Mouse (Mus musculus): Measurements from ENCODE around the gene Myl9. TPM values are rescaled to one million over a fixed set of nuclear protein-coding genes. Genes with fewer than 3 reads are reported as not detected.
A peak's percentile ranks its signal among the peaks of the same experiment; 100 is the strongest.

The Myl9 gene
- polyA plus RNA-seq, 1 experiment from 2014 or later = 133 TPM

- H3K9ac ChIP-seq (ENCODE audit: low read depth, low read length) = no peak overlapping the region
- ATAC-seq (ENCODE audit: low FRiP score) (no peak), DNase-seq (ENCODE audit: low spot score) (no peak)
- H3K4me2 ChIP-seq (replicated peaks; ENCODE audit: low read depth, low read length) = no peak overlapping the region
- no peaks in the 10 kb centered on the region for H3K4me1 ChIP-seq (replicated peaks; ENCODE audit: control insufficient read depth, insufficient read depth, low read length)
- no peaks in the 10 kb centered on the region for H3K9me3 ChIP-seq (ENCODE audit: control insufficient read depth, low read length)
- no peak overlapping the region for H3K27ac ChIP-seq (ENCODE audit: low read depth, low read length)
- H3K4me3 ChIP-seq (ENCODE audit: low read depth, low read length) = no peak overlapping the region
- no peaks in the 10 kb centered on the region for H3K36me3 ChIP-seq (ENCODE audit: control insufficient read depth, insufficient read depth, low read length)
- H3K27me3 ChIP-seq (ENCODE audit: control insufficient read depth, insufficient read depth, low read length) = no peaks in the 10 kb centered on the region
- WGBS = 61% methylated on average over 4 of the region's 4 CpGs
Measured at GRCm38 (mm10) chr2:156803698-156804372, 28.6 kb downstream of the Myl9 start.

- Histone ChIP-seq H3K36me3 (ENCODE audit: control insufficient read depth, insufficient read depth, low read length) (no peaks in the 10 kb centered on the region), H3K4me3 (ENCODE audit: low read depth, low read length) (no peak overlapping the region), H3K9ac (ENCODE audit: low read depth, low read length) (no peak overlapping the region), H3K4me1 (replicated peaks; ENCODE audit: control insufficient read depth, insufficient read depth, low read length) (no peaks in the 10 kb centered on the region), H3K27ac (ENCODE audit: low read depth, low read length) (no peak overlapping the region), H3K27me3 (ENCODE audit: control insufficient read depth, insufficient read depth, low read length) (no peaks in the 10 kb centered on the region), H3K9me3 (ENCODE audit: control insufficient read depth, low read length) (no peaks in the 10 kb centered on the region), H3K4me2 (replicated peaks; ENCODE audit: low read depth, low read length) (no peak overlapping the region)
- 92% methylated on average over 4 of the region's 4 CpGs for WGBS
- no peak for DNase-seq (ENCODE audit: low spot score)
- ATAC-seq (ENCODE audit: low FRiP score) = no peak
Measured at GRCm38 (mm10) chr2:156804589-156804988, 29.4 kb downstream of the Myl9 start.

DNA sequence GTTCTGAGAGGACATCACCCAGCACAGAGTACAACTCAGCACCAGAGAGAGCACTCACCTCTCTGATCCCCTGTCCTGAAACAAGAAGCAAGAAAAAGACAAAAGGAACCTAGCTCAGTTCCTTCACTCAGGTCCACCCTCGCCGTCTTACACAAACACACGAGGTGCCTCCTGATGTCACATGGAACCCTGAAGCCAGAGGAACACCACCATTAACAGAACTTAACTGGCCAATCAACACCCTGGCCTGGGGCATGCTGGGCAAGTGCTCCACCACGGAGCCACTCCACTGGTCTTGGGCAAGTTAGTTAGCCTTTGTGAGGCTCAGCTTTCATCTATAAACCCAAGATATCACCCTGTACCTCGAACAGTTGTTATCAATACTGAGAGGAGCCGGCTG lies 31.7 kb downstream of the Myl9 start:
- Histone ChIP-seq H3K9ac (ENCODE audit: low read depth, low read length) (no peak overlapping the region), H3K27ac (ENCODE audit: low read depth, low read length) (no peak overlapping the region), H3K4me3 (ENCODE audit: low read depth, low read length) (no peak overlapping the region), H3K4me1 (replicated peaks; ENCODE audit: control insufficient read depth, insufficient read depth, low read length) (no peaks in the 10 kb centered on the region), H3K36me3 (ENCODE audit: control insufficient read depth, insufficient read depth, low read length) (no peaks in the 10 kb centered on the region), H3K4me2 (replicated peaks; ENCODE audit: low read depth, low read length) (no peak overlapping the region), H3K9me3 (ENCODE audit: control insufficient read depth, low read length) (no peaks in the 10 kb centered on the region), H3K27me3 (ENCODE audit: control insufficient read depth, insufficient read depth, low read length) (no peaks in the 10 kb centered on the region)
- WGBS = 75% methylated on average over 6 of the region's 6 CpGs
- no peak for DNase-seq (ENCODE audit: low spot score)
- no peak for ATAC-seq (ENCODE audit: low FRiP score)

- DNase-seq (ENCODE audit: low spot score) = peak; percentile 87
- 63% methylated on average over 2 of the region's 2 CpGs for WGBS
- H3K27me3 ChIP-seq (ENCODE audit: control insufficient read depth, insufficient read depth, low read length) = no peaks in the 10 kb centered on the region
- no peak for ATAC-seq (ENCODE audit: low FRiP score)
- no peak overlapping the region for H3K27ac ChIP-seq (ENCODE audit: low read depth, low read length)
- H3K36me3 ChIP-seq (ENCODE audit: control insufficient read depth, insufficient read depth, low read length) = no peaks in the 10 kb centered on the region
- no peak overlapping the region for H3K4me2 ChIP-seq (replicated peaks; ENCODE audit: low read depth, low read length)
- no peak overlapping the region for H3K9ac ChIP-seq (ENCODE audit: low read depth, low read length)
- no peaks in the 10 kb centered on the region for H3K9me3 ChIP-seq (ENCODE audit: control insufficient read depth, low read length)
- H3K4me3 ChIP-seq (ENCODE audit: low read depth, low read length) = no peak overlapping the region
- peaks cover 3% of the 10 kb centered on the region for H3K4me1 ChIP-seq (replicated peaks; ENCODE audit: control insufficient read depth, insufficient read depth, low read length)
Measured at GRCm38 (mm10) chr2:156809579-156809978, 34.4 kb downstream of the Myl9 start.

DNA sequence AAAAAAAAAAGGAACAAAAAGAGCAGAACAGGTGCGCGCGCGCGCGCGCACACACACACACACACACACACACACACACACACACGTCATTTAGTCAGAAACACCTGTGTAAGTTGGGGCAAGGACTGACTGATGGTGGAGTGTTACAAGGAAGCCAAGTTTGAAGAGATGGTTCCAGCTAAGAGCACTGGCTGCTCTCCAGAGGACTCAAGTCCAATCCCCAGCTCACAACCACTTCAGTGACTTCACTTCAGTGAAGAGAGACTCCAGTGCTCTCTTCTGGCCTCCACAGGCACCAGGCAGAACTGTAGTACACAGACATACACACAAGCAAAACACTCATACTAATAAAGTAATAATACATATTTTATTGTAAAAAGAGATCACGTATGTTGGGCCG lies 35.5 kb downstream of the Myl9 start:
- Histone ChIP-seq H3K9me3 (ENCODE audit: control insufficient read depth, low read length) (no peaks in the 10 kb centered on the region), H3K4me3 (ENCODE audit: low read depth, low read length) (no peak overlapping the region), H3K27me3 (ENCODE audit: control insufficient read depth, insufficient read depth, low read length) (no peaks in the 10 kb centered on the region), H3K4me1 (replicated peaks; ENCODE audit: control insufficient read depth, insufficient read depth, low read length) (peaks cover 3% of the 10 kb centered on the region), H3K27ac (ENCODE audit: low read depth, low read length) (no peak overlapping the region), H3K36me3 (ENCODE audit: control insufficient read depth, insufficient read depth, low read length) (no peaks in the 10 kb centered on the region), H3K9ac (ENCODE audit: low read depth, low read length) (no peak overlapping the region), H3K4me2 (replicated peaks; ENCODE audit: low read depth, low read length) (no peak overlapping the region)
- DNase-seq (ENCODE audit: low spot score) (no peak), ATAC-seq (ENCODE audit: low FRiP score) (no peak)
- WGBS = 98% methylated on average over 10 of the region's 10 CpGs

DNA sequence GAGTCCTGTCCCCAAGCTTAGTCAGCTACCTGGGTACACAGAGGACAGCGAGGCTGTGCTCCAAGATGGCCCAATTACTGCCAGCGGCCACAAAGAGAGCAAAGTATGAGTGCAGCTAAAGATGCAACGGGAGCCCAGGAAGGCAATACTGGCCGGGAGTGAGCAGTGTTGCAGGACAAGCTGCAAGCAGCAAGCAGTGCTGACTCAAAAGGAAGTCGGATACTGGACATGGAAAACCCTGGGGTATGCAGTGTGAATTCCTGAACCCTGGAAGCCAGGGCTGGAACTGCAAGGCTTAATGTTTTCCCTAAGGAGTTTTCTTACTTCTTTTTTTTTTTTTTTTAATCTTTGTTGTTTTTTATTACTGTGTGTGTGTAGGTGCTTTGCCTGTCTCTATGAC lies 36.3 kb downstream of the Myl9 start:
- Histone ChIP-seq H3K4me2 (replicated peaks; ENCODE audit: low read depth, low read length) (no peak overlapping the region), H3K4me3 (ENCODE audit: low read depth, low read length) (no peak overlapping the region), H3K27ac (ENCODE audit: low read depth, low read length) (no peak overlapping the region), H3K4me1 (replicated peaks; ENCODE audit: control insufficient read depth, insufficient read depth, low read length) (peaks cover 3% of the 10 kb centered on the region), H3K36me3 (ENCODE audit: control insufficient read depth, insufficient read depth, low read length) (no peaks in the 10 kb centered on the region), H3K27me3 (ENCODE audit: control insufficient read depth, insufficient read depth, low read length) (no peaks in the 10 kb centered on the region), H3K9ac (ENCODE audit: low read depth, low read length) (no peak overlapping the region), H3K9me3 (ENCODE audit: control insufficient read depth, low read length) (no peaks in the 10 kb centered on the region)
- DNase-seq (ENCODE audit: low spot score) (no peak), ATAC-seq (ENCODE audit: low FRiP score) (no peak)
- 76% methylated on average over 5 of the region's 5 CpGs for WGBS

DNA sequence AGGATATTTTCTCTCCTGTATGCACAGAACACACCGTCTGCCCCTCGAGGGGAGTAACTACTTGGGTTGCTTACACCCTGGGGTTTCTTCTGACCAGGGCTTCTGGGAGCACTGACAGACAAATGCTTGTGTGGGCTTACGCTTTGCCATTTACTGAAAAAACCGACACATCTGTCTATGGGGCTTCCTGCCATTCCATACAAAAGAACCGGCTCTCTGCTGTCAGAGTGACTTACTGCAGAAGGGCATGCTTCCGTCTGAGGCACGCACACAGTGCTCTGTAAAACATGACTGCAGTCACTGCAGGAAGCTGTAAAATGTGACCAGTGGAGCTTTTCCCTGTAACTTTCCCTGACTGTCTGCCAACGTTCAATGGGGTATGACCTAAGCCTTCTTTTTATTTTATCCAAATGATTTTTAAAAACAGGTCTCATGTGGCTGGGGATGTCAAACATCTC lies 39.2 kb downstream of the Myl9 start:
- 6% methylated on average over 8 of the region's 8 CpGs for WGBS
- Histone ChIP-seq H3K4me1 (replicated peaks; ENCODE audit: control insufficient read depth, insufficient read depth, low read length) (peaks cover 3% of the 10 kb centered on the region), H3K4me3 (ENCODE audit: low read depth, low read length) (no peak overlapping the region), H3K9ac (ENCODE audit: low read depth, low read length) (no peak overlapping the region), H3K9me3 (ENCODE audit: control insufficient read depth, low read length) (no peaks in the 10 kb centered on the region), H3K27me3 (ENCODE audit: control insufficient read depth, insufficient read depth, low read length) (no peaks in the 10 kb centered on the region), H3K27ac (ENCODE audit: low read depth, low read length) (0 out of 2 replicates have a peak overlapping the region, but pooled peaks have one; percentile 33), H3K4me2 (replicated peaks; ENCODE audit: low read depth, low read length) (no peak overlapping the region), H3K36me3 (ENCODE audit: control insufficient read depth, insufficient read depth, low read length) (no peaks in the 10 kb centered on the region)
- DNase-seq (ENCODE audit: low spot score) (peak; percentile 29), ATAC-seq (ENCODE audit: low FRiP score) (no peak)

- no peak overlapping the region for H3K9ac ChIP-seq (ENCODE audit: low read depth, low read length)
Measured at GRCm38 (mm10) chr2:156814893-156815292, 39.7 kb downstream of the Myl9 start.

DNA sequence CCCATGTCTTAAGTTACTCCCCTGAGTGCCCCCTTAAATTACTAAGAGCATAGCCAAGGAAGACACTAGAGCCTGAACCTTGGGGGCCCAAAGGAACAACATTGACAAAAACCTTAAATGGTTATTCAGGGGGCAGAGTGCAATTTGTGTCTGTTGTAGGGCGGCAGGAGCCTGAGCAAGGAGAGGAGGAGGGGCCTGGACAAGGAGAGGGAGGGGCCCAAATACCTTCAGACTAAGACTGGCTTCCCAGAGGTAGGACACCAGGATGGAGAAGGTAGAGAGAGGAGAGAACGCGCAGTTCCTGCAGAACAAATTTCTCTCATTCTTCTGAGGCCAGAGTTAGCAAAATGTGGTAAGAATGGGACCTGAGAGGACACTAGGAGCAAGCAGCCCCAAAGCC lies 40.2 kb downstream of the Myl9 start:
- WGBS = 61% methylated on average over 3 of the region's 3 CpGs
- ATAC-seq (ENCODE audit: low FRiP score) (no peak), DNase-seq (ENCODE audit: low spot score) (no peak)
- H3K9me3 ChIP-seq (ENCODE audit: control insufficient read depth, low read length) = no peaks in the 10 kb centered on the region
- H3K36me3 ChIP-seq (ENCODE audit: control insufficient read depth, insufficient read depth, low read length) = no peaks in the 10 kb centered on the region
- H3K4me3 ChIP-seq (ENCODE audit: low read depth, low read length) = no peak overlapping the region
- no peak overlapping the region for H3K9ac ChIP-seq (ENCODE audit: low read depth, low read length)
- H3K4me2 ChIP-seq (replicated peaks; ENCODE audit: low read depth, low read length) = no peak overlapping the region
- no peak overlapping the region for H3K27ac ChIP-seq (ENCODE audit: low read depth, low read length)
- H3K4me1 ChIP-seq (replicated peaks; ENCODE audit: control insufficient read depth, insufficient read depth, low read length) = peaks cover 3% of the 10 kb centered on the region
- H3K27me3 ChIP-seq (ENCODE audit: control insufficient read depth, insufficient read depth, low read length) = no peaks in the 10 kb centered on the region

More at GRCm38 (mm10) chr2:156814893-156815292, 39.7 kb downstream of the Myl9 start:
- Histone ChIP-seq H3K36me3 (ENCODE audit: control insufficient read depth, insufficient read depth, low read length) (no peaks in the 10 kb centered on the region), H3K27ac (ENCODE audit: low read depth, low read length) (0 out of 2 replicates have a peak overlapping the region, but pooled peaks have one; percentile 33), H3K4me1 (replicated peaks; ENCODE audit: control insufficient read depth, insufficient read depth, low read length) (peaks cover 3% of the 10 kb centered on the region), H3K4me3 (ENCODE audit: low read depth, low read length) (no peak overlapping the region), H3K9me3 (ENCODE audit: control insufficient read depth, low read length) (no peaks in the 10 kb centered on the region), H3K4me2 (replicated peaks; ENCODE audit: low read depth, low read length) (no peak overlapping the region), H3K27me3 (ENCODE audit: control insufficient read depth, insufficient read depth, low read length) (no peaks in the 10 kb centered on the region)
- WGBS = 48% methylated on average over 5 of the region's 5 CpGs
- ATAC-seq (ENCODE audit: low FRiP score) = no peak
- no peak for DNase-seq (ENCODE audit: low spot score)
